Comparison of ENCODE assay signal across 16 mouse cellular contexts in the genomic region with DNA sequence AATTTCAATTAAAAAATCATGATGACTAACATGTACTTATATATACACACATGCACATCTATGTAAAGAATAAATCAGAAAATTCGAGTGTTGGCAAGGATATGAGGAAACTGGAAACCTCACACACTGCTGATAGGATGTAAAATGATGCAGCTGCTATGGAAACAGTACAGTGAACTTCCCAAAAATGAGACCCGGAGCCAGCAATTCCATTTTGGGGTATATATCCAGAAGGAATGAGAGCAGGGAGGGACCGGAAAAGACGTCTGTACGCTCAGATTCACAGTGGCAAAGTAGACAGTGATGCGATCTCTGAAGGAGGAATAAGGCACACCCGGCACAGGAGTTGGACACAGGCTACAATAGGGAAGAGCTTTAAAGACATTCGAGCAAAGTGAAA. TPM values are rescaled to one million over a fixed set of nuclear protein-coding genes. Genes with fewer than 3 reads are reported as not detected.
DNase-seq lines count a peak whose midpoint lies in the region; ATAC-seq and TF ChIP-seq lines count a peak whose summit lies in the region.
"Had no signal": no experiment of that assay in that cellular context is flagged by ENCODE, and none has a peak within 500 bp of the region (broad histone marks: within the 10 kb centered on the region; RNA-seq: fewer than 3 reads in every experiment).

No protein-coding gene starts in this region.

- intact Hi-C loops in left cerebral cortex, postnatal 36 days (cut with DNase I), result no loop called here

- TF ChIP-seq POLR2A in brain, embryonic 14.5 days (IDR thresholded peaks at IDR 0.05; ENCODE audit: borderline replicate concordance, extremely low read depth, insufficient read depth, insufficient read length, poor library complexity, severe bottlenecking), result no peak

- peak; percentile 73 for ATAC-seq in frontal cortex, adult (ENCODE audit: low TSS enrichment)
- ATAC-seq: hindbrain, postnatal 0 days; intestine, embryonic 16.5 days had no signal

- TF ChIP-seq CTCF in brain, embryonic 14.5 days (IDR thresholded peaks at IDR 0.05; ENCODE audit: borderline replicate concordance, extremely low read depth, insufficient read depth, insufficient read length), result no peak

- DNase-seq in frontal cortex, postnatal 25 days (ENCODE audit: low spot score in 2 of 2), result no peak
- DNase-seq in left cerebral cortex, postnatal 36 days (ENCODE audit: low spot score in 2 of 2), result peak; percentile 38 to 44
- no peak for DNase-seq in left cerebral cortex, adult 11 months (ENCODE audit: low spot score)
- peak; percentile 20 for DNase-seq in brain, embryonic 14.5 days (ENCODE audit: low read depth)
- DNase-seq in frontal cortex, postnatal 10 days (ENCODE audit: low spot score in 2 of 2), result peak; percentile 36 to 41
- DNase-seq in lung, postnatal 25 days (ENCODE audit: low spot score), result no peak
- DNase-seq: adrenal gland, adult 8-10 months; cerebellum, adult 2 months; cerebellum, postnatal 25 days; embryo, embryonic 11 days; kidney, adult 9 months; kidney, postnatal 14 days; layer of hippocampus, postnatal 36 days had no signal

RNA-seq across cellular contexts. Expression of a gene that starts 34.5 kb away (rescaled TPM):
- total RNA-seq in left cerebral cortex, postnatal 36 days (2021), result 10 to 100 TPM; 12.8 TPM
- polyA plus RNA-seq in brain, embryonic 14.5 days (2012; rRNA removed), result 10.0 and 11.2 TPM in 2 replicates

RNA-seq across cellular contexts. Expression of a gene that starts 34.7 kb away (rescaled TPM):
- 10 to 100 TPM; 14.0 to 16.4 TPM for total RNA-seq in left cerebral cortex, postnatal 36 days (2021)
- polyA plus RNA-seq in brain, embryonic 14.5 days (2012; rRNA removed), result 11.8 and 13.2 TPM in 2 replicates

Comparison
In these comparisons a context has a peak if more than half of its experiments do, and no peak if none do; other contexts are left out.
1. DNase-seq: peak in left cerebral cortex, postnatal 36 days (2 of 2), brain, embryonic 14.5 days (single experiment) and frontal cortex, postnatal 10 days (2 of 2); none in frontal cortex, postnatal 25 days (0 of 2), left cerebral cortex, adult 11 months (single experiment) and lung, postnatal 25 days (single experiment).